Mouse (Mus musculus): ENCODE data around the gene Rps2. TPM values are rescaled to one million over a fixed set of nuclear protein-coding genes. Genes with fewer than 3 reads are reported as not detected.
A peak's percentile ranks its signal among the peaks of the same experiment; 100 is the strongest.

The Rps2 gene
- polyA plus RNA-seq, 1 experiment from 2014 or later = 1,299 TPM

DNA sequence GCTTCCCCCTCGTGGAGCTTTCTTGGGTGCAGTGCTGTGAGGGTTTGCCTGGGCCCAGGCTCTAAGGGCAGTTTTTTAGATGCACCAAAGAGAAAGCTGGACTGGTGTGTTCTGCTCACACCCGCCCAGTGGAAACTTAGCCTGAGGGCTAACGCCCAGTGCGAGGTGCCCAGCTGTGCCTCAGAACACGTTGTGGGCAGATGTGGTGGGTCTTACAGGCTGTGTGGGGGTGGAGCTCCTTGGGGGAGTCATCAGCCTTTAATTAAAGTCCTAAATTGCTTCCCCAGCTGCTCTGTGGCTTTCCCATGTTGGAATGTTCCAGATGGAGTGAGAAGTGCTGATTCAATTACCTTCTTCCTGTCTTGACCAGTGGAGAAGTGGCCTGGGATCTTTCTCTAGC is 43.2 kb downstream of the Rps2 start:
- H3K27me3 ChIP-seq (ENCODE audit: control insufficient read depth, insufficient read depth, low read length) = no peaks in the 10 kb centered on the region; the same call in 1 of the 2 replicates
- H3K4me3 ChIP-seq (ENCODE audit: low read depth, low read length) = no peak overlapping the region
- H3K9me3 ChIP-seq (ENCODE audit: control insufficient read depth, low read length) = no peaks in the 10 kb centered on the region
- no peak overlapping the region for H3K4me2 ChIP-seq (replicated peaks; ENCODE audit: low read depth, low read length)
- no peak overlapping the region for H3K27ac ChIP-seq (ENCODE audit: low read depth, low read length)
- ATAC-seq (ENCODE audit: low FRiP score) (no peak), DNase-seq (ENCODE audit: low spot score) (no peak)
- no peaks in the 10 kb centered on the region for H3K36me3 ChIP-seq (ENCODE audit: control insufficient read depth, insufficient read depth, low read length)
- H3K9ac ChIP-seq (ENCODE audit: low read depth, low read length) = no peak overlapping the region
- 51% methylated on average over 5 of the region's 5 CpGs for WGBS
- no peaks in the 10 kb centered on the region for H3K4me1 ChIP-seq (replicated peaks; ENCODE audit: control insufficient read depth, insufficient read depth, low read length)

DNA sequence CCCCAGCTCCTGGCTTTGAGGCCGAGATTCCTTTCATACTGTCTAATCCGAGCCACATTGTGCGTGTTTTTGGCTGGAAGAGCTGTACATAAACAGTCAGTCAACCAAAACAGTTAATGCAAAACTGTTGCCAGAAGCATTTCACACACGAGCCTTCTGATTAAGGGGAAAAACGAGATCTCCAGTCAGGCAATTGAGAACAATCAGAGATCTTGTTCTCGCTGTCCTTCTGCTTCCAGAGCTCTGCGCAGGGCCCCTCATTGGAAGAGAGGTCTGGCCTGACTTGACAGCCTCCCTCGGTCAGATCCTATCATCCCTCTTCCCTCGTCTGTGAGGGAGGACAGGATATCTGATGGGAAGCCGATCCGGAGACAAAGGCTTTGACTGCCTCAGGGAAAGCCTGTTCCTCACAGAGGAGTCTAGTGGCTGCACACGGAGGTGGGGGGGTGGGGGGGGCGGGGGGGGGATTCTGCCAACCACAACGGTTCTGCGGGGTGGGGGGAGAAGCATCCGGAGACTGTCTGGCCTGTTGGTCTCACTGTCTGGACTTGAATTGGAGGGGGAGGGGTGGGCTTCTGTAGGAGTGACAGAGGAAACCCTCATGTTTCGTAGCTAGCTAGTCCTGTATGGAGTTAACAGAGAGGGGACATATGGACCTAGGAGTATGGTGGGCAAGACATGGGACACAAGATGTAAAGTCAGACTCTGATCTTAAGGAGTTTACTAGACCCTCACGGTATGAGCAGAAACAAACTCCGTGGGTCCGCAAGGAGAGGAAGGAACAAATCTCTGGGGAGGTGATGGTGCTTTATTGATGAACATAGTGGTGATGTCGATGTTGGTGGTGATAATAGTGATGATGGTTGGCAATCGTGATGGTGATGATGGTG is 47.3 kb downstream of the Rps2 start:
- no peak overlapping the region for H3K4me2 ChIP-seq (replicated peaks; ENCODE audit: low read depth, low read length)
- no peaks in the 10 kb centered on the region for H3K36me3 ChIP-seq (ENCODE audit: control insufficient read depth, insufficient read depth, low read length)
- H3K27me3 ChIP-seq (ENCODE audit: control insufficient read depth, insufficient read depth, low read length) = no peaks in the 10 kb centered on the region
- no peaks in the 10 kb centered on the region for H3K9me3 ChIP-seq (ENCODE audit: control insufficient read depth, low read length)
- WGBS = 55% methylated on average over 21 of the region's 22 CpGs
- ATAC-seq (ENCODE audit: low FRiP score) (no peak), DNase-seq (ENCODE audit: low spot score) (no peak)
- 0 out of 2 replicates have a peak overlapping the region, but pooled peaks have one; percentile 13 for H3K27ac ChIP-seq (ENCODE audit: low read depth, low read length)
- no peaks in the 10 kb centered on the region for H3K4me1 ChIP-seq (replicated peaks; ENCODE audit: control insufficient read depth, insufficient read depth, low read length)
- no peak overlapping the region for H3K9ac ChIP-seq (ENCODE audit: low read depth, low read length)
- no peak overlapping the region for H3K4me3 ChIP-seq (ENCODE audit: low read depth, low read length)

DNA sequence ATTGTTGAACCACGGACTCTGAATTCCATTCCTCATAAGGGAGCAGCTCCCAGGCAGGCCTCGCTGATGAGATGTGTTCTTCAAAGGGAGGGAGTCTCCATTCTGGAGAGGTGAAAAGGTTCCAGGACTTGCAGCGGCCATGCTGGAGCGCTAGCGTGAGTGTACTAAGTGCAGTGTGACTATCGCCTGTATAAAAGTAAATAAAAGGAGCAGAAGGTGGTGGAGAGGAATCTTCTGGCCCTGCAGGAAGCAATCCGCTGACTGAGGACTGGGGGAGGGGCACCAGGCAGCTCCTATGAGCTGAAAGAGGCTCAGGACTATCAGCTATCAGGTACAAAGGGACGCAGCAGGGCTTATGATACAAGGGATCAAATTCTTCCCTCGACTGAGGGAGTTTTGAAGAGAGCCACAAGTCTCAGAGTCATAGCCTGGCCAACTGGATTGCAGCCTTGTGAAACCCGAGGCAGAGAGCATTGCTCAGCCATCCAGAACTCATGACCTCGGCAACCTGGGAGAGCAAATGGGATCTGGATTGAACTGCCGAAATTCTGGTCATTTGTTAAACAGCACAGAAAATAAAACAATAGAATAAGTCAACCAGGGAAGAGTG is 48.5 kb downstream of the Rps2 start:
- DNase-seq (ENCODE audit: low spot score) = no peak
- H3K27ac ChIP-seq (ENCODE audit: low read depth, low read length) = no peak overlapping the region
- no peak overlapping the region for H3K4me3 ChIP-seq (ENCODE audit: low read depth, low read length)
- 31% methylated on average over 12 of the region's 12 CpGs for WGBS
- H3K4me1 ChIP-seq (replicated peaks; ENCODE audit: control insufficient read depth, insufficient read depth, low read length) = no peaks in the 10 kb centered on the region
- no peak overlapping the region for H3K4me2 ChIP-seq (replicated peaks; ENCODE audit: low read depth, low read length)
- H3K36me3 ChIP-seq (ENCODE audit: control insufficient read depth, insufficient read depth, low read length) = no peaks in the 10 kb centered on the region
- no peak for ATAC-seq (ENCODE audit: low FRiP score)
- H3K9ac ChIP-seq (ENCODE audit: low read depth, low read length) = no peak overlapping the region
- H3K9me3 ChIP-seq (ENCODE audit: control insufficient read depth, low read length) = no peaks in the 10 kb centered on the region
- H3K27me3 ChIP-seq (ENCODE audit: control insufficient read depth, insufficient read depth, low read length) = no peaks in the 10 kb centered on the region

DNA sequence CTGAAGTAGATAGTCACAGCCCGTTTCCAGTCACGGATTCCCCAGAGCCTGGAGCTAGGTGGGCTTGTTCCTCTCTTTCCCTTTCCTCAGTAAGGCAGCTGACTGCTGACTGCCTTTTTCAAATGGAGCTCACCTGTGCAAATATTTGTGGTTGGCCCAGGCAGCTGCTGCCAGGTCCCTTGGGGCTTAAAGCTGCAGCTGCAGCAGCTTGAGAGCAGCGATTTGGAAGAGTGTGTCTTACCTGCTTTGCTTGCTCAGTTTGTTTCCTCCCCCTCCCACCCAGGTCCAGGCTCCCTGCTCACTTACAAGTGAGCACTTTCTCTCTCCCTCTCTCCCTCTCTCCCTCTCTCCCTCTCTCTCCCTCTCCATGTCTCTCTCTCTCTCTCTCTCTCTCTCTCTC is 51.2 kb downstream of the Rps2 start:
- Histone ChIP-seq H3K4me2 (replicated peaks; ENCODE audit: low read depth, low read length) (no peak overlapping the region), H3K9me3 (ENCODE audit: control insufficient read depth, low read length) (no peaks in the 10 kb centered on the region), H3K27me3 (ENCODE audit: control insufficient read depth, insufficient read depth, low read length) (no peaks in the 10 kb centered on the region), H3K27ac (ENCODE audit: low read depth, low read length) (no peak overlapping the region), H3K4me3 (ENCODE audit: low read depth, low read length) (no peak overlapping the region), H3K36me3 (ENCODE audit: control insufficient read depth, insufficient read depth, low read length) (no peaks in the 10 kb centered on the region), H3K4me1 (replicated peaks; ENCODE audit: control insufficient read depth, insufficient read depth, low read length) (no peaks in the 10 kb centered on the region), H3K9ac (ENCODE audit: low read depth, low read length) (no peak overlapping the region)
- ATAC-seq (ENCODE audit: low FRiP score) (no peak), DNase-seq (ENCODE audit: low spot score) (no peak)
- WGBS = 45% methylated on average over 3 of the region's 3 CpGs

Other genes with a start within 250 kb of the Rps2 start
- 17.5 and 19.9 TPM in 2 replicates for gene E4f1, start 247.8 kb upstream of the Rps2 start, polyA plus RNA-seq (2014; fragmentation: Nextera tagmentation; extraction: Ambion mirVana)
- 60.1 and 64.6 TPM in 2 replicates for gene Pgp, start 247.7 kb upstream of the Rps2 start, polyA plus RNA-seq (2014; fragmentation: Nextera tagmentation; extraction: Ambion mirVana)
- gene Bricd5, start 244.2 kb upstream of the Rps2 start, polyA plus RNA-seq (2014; fragmentation: Nextera tagmentation; extraction: Ambion mirVana) = 0.86 and 1.8 TPM in 2 replicates
- 27.8 and 37.7 TPM in 2 replicates for gene Mlst8, start 239.0 kb upstream of the Rps2 start, polyA plus RNA-seq (2014; fragmentation: Nextera tagmentation; extraction: Ambion mirVana)
- 6.4 and 9.2 TPM in 2 replicates for gene Caskin1, start 229.5 kb upstream of the Rps2 start, polyA plus RNA-seq (2014; fragmentation: Nextera tagmentation; extraction: Ambion mirVana)
- 65.8 and 71.1 TPM in 2 replicates for gene Traf7, start 190.2 kb upstream of the Rps2 start, polyA plus RNA-seq (2014; fragmentation: Nextera tagmentation; extraction: Ambion mirVana)
- 1.8 and 2.8 TPM in 2 replicates for gene Rab26, start 183.9 kb upstream of the Rps2 start, polyA plus RNA-seq (2014; fragmentation: Nextera tagmentation; extraction: Ambion mirVana)
- gene Pkd1, start 168.3 kb upstream of the Rps2 start, polyA plus RNA-seq (2014; fragmentation: Nextera tagmentation; extraction: Ambion mirVana) = 16.0 and 22.2 TPM in 2 replicates
- gene Tsc2, start 85.5 kb upstream of the Rps2 start, polyA plus RNA-seq (2014; fragmentation: Nextera tagmentation; extraction: Ambion mirVana) = 46.5 and 53.6 TPM in 2 replicates
- 12.0 and 16.2 TPM in 2 replicates for gene Nthl1, start 85.4 kb upstream of the Rps2 start, polyA plus RNA-seq (2014; fragmentation: Nextera tagmentation; extraction: Ambion mirVana)
- gene Slc9a3r2, start 67.8 kb upstream of the Rps2 start, polyA plus RNA-seq (2014; fragmentation: Nextera tagmentation; extraction: Ambion mirVana) = 36.0 and 36.3 TPM in 2 replicates
- not detected in 2 replicates for gene Npw, start 59.7 kb upstream of the Rps2 start, polyA plus RNA-seq (2014; fragmentation: Nextera tagmentation; extraction: Ambion mirVana)
- gene Zfp598, start 48.4 kb upstream of the Rps2 start, polyA plus RNA-seq (2014; fragmentation: Nextera tagmentation; extraction: Ambion mirVana) = 24.7 and 24.8 TPM in 2 replicates
- 11.9 and 12.1 TPM in 2 replicates for gene Syngr3, start 28.2 kb upstream of the Rps2 start, polyA plus RNA-seq (2014; fragmentation: Nextera tagmentation; extraction: Ambion mirVana)
- 44.3 and 47.5 TPM in 2 replicates for gene Gfer, start 22.0 kb upstream of the Rps2 start, polyA plus RNA-seq (2014; fragmentation: Nextera tagmentation; extraction: Ambion mirVana)
- gene Noxo1, start 21.9 kb upstream of the Rps2 start, polyA plus RNA-seq (2014; fragmentation: Nextera tagmentation; extraction: Ambion mirVana) = 1.5 and 1.7 TPM in 2 replicates
- 83.7 and 101 TPM in 2 replicates for gene Tbl3, start 10.5 kb upstream of the Rps2 start, polyA plus RNA-seq (2014; fragmentation: Nextera tagmentation; extraction: Ambion mirVana)
- not detected in 2 replicates for gene Rnf151, start 53 bp upstream of the Rps2 start, polyA plus RNA-seq (2014; fragmentation: Nextera tagmentation; extraction: Ambion mirVana)
- gene Ndufb10, start 6.4 kb downstream of the Rps2 start, polyA plus RNA-seq (2014; fragmentation: Nextera tagmentation; extraction: Ambion mirVana) = 198 and 223 TPM in 2 replicates
- gene Rpl3l, start 9.7 kb downstream of the Rps2 start, polyA plus RNA-seq (2014; fragmentation: Nextera tagmentation; extraction: Ambion mirVana) = 0.11 TPM in 1 of 2 replicates, not detected in the other
- 21.1 and 22.8 TPM in 2 replicates for gene Msrb1, start 18.5 kb downstream of the Rps2 start, polyA plus RNA-seq (2014; fragmentation: Nextera tagmentation; extraction: Ambion mirVana)
- gene Hs3st6, start 34.9 kb downstream of the Rps2 start, polyA plus RNA-seq (2014; fragmentation: Nextera tagmentation; extraction: Ambion mirVana) = 1.5 and 2.3 TPM in 2 replicates
- not detected in 2 replicates for gene Meiob, start 86.2 kb downstream of the Rps2 start, polyA plus RNA-seq (2014; fragmentation: Nextera tagmentation; extraction: Ambion mirVana)
- 31.5 and 32.0 TPM in 2 replicates for gene Hagh, start 122.0 kb downstream of the Rps2 start, polyA plus RNA-seq (2014; fragmentation: Nextera tagmentation; extraction: Ambion mirVana)
- 18.4 and 23.5 TPM in 2 replicates for gene Fahd1, start 132.2 kb downstream of the Rps2 start, polyA plus RNA-seq (2014; fragmentation: Nextera tagmentation; extraction: Ambion mirVana)
- 0.12 and 0.40 TPM in 2 replicates for gene Igfals, start 147.9 kb downstream of the Rps2 start, polyA plus RNA-seq (2014; fragmentation: Nextera tagmentation; extraction: Ambion mirVana)
- gene Nubp2, start 168.2 kb downstream of the Rps2 start, polyA plus RNA-seq (2014; fragmentation: Nextera tagmentation; extraction: Ambion mirVana) = 77.6 and 84.2 TPM in 2 replicates
- gene Spsb3, start 168.5 kb downstream of the Rps2 start, polyA plus RNA-seq (2014; fragmentation: Nextera tagmentation; extraction: Ambion mirVana) = 43.4 and 46.5 TPM in 2 replicates
- 22.7 and 24.2 TPM in 2 replicates for gene Eme2, start 177.0 kb downstream of the Rps2 start, polyA plus RNA-seq (2014; fragmentation: Nextera tagmentation; extraction: Ambion mirVana)
- 70.5 and 73.3 TPM in 2 replicates for gene Mrps34, start 177.0 kb downstream of the Rps2 start, polyA plus RNA-seq (2014; fragmentation: Nextera tagmentation; extraction: Ambion mirVana)
- 45.9 and 49.7 TPM in 2 replicates for gene Nme3, start 178.4 kb downstream of the Rps2 start, polyA plus RNA-seq (2014; fragmentation: Nextera tagmentation; extraction: Ambion mirVana)
- gene Mapk8ip3, start 218.9 kb downstream of the Rps2 start, polyA plus RNA-seq (2014; fragmentation: Nextera tagmentation; extraction: Ambion mirVana) = 39.1 and 50.9 TPM in 2 replicates
- gene Jpt2, start 242.6 kb downstream of the Rps2 start, polyA plus RNA-seq (2014; fragmentation: Nextera tagmentation; extraction: Ambion mirVana) = 214 and 237 TPM in 2 replicates